Mouse (Mus musculus): ENCODE results near the gene Coa7.
"Not testable (repeated sequence)": the region's sequence is repeated elsewhere in the genome, so short reads cannot be mapped to it uniquely, and the experiment has no call there.

Coa7 gene

DNA sequence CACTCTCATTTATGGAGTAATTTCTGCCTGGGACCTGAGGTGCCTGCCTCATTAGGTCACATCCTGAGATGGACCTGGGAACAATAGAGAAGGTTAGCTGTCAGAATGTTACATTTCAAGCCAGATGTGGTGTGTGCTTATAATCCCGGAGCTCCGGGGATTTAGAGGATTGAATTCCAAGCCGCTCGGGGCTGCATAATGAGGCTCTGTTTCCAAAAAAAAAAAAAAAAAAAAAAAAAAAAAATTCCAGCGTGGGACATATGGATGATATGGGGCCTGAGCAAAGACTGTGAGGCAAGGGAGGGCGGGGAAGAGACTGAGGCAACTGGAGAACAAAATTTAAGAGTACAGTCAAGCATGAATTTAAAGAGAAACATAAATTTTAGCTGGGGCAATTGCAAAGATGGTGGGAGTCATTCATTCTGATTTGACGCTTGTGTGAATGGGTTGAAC is 16.7 kb downstream of the Coa7 start:
- no peak for DNase-seq

DNA sequence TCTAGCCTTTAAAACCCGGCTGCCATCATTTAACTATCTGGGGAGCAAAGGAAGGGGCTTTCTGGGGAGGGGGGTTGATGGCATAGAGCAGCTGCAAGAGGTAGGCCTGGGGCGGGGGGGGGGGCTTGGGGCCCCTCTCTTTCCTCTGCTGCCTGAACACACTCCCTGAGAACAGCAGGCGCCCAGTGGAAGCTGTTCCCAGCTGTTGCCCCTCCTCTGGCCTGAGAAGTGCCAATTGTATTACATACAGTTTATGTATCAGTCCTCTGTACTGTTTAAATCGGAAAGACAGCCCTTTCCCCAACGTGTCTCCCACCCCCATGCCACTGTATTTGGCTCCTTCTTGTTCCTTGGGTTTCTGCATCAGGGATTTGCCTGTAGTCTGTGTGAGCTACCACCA is 17.9 kb downstream of the Coa7 start:
- DNase-seq, result no peak

DNA sequence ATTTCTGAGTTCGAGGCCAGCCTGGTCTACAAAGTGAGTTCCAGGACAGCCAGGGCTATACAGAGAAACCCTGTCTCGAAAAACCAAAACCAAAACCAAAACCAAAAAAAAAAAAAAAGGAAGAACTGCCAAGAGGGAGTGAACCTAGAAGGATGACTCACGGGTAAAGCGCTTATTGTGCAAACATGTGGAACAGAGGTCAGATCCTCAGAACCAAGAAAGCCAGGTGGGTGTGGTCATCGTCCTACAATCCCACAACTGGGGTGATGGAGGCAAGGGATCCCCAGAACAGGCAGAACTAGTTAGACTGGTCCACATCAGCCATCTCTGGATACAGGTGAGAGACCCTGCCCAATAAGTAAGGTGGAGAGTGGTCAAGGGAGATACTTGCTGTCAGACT is 19.2 kb downstream of the Coa7 start:
- no peak for DNase-seq

DNA sequence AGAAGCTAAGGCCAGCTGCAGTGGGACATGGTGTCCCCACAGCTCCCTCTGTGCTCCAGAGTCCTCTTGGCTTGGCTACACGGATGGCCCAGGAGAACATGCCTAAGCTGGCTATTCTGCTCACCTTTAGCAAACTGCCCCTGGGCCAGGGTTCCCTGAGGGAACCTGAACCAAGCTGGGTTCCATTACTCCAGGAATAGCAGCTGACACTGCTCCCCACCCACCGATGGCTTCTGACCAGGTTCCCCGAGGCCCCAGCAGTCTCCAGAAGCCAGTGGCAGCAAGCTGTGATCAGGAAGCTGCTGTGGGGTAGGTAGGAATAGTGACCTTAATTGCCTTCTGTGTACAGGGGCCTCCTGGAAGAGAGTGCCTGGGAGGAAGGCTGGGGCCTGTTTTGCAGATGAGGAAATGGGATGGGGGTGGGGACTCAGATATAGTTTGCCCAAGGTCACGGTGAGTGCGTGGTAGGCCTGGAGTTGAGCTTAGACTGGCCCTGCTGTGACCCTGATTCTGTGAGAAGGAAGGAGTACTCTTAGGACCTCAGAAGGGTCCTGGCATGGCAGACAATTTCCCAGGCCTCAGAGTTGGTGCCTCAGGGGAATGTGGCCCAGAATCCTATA is 20.4 kb downstream of the Coa7 start:
- DNase-seq, result no peak

DNA sequence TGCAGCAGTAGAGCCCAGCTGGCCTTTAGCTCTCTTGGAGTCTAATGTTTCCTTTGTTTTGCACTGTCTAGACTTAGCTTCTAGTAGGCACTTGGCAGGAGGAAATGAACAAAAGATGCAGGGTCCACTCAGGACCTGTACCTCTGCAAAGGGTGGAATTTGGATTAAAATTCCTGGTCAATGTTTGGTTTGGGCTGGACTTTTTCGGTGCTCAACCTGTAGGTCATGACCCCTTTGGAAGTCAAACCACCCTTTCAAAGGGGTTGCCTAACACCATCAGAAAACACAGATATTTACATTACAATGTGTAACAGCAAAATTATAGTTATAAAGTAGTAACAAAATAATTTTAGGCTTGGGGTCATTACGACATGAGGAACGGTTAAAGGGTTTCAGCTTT is 21.1 kb downstream of the Coa7 start:
- DNase-seq, result no peak

DNA sequence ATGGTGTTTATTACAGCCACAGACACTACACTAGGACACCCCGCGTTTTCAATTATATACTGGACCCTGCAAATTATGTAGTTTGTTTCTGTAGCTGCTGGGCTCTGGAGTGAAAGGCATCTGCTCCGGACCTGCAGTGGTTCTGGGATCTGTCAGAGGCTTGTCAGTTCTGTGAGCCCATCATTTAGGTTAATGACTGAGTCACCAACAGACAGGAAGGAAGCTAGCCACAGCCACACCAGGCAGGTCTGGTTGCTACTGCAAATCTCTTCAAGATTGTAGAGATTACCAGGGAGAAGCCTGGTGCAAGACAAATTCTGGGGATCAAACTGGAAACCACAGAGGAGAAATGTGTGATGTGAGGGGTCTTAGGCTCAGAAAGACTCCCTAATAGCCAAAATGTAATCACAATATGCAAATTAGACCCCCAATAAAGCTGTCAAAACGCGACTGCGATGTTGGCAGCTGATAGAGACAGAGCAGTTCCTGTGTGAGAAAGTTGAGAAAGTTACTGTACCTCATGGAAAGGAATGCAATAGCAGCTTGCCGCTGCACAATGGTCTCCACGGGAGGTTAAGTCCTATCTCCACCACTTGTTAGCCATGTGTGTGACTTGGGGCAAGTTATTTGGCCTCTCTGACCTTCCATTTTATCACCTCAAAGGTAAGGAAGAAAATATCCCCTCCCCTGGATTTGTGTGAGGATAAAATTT is 22.1 kb downstream of the Coa7 start:
- DNase-seq, result no peak

DNA sequence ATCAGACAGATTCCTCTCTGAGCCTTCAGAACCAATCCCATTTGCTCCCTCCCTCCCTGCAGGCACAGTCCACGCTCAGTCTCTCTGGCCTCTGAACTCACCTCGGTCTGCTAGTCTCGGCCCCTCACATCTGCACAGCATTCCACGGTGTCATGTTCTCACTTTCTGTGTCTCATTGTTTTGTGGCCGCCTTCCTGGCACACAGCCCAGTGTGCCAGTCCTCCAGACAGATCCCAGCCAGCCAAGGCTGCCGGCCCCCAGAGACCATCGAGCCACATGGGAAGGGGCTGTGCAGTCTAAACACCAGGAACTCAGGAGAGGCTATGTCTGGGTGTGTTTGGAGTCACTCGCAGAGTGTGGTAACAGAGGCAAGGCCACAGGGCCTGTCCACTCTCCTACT is 22.9 kb downstream of the Coa7 start:
- DNase-seq, result no peak

DNA sequence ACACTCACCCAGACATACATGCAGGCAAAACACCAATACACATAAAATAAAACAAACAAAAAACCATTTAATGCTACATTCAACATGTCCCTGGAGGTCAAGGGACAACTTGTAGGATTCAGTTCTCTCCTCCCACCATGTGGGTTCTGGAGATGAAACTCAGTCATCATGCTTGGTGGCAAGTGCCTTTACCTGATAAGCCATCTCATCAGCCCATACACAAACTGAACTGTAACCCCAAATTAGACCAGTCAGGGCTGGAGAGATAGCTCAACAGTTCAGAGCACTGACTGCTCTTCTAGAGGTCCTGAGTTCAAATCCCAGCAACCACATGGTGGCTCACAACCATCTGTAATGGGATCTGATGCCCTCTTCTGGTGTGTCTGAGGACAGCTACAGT is 25.7 kb downstream of the Coa7 start:
- not testable (repeated sequence) for DNase-seq

DNA sequence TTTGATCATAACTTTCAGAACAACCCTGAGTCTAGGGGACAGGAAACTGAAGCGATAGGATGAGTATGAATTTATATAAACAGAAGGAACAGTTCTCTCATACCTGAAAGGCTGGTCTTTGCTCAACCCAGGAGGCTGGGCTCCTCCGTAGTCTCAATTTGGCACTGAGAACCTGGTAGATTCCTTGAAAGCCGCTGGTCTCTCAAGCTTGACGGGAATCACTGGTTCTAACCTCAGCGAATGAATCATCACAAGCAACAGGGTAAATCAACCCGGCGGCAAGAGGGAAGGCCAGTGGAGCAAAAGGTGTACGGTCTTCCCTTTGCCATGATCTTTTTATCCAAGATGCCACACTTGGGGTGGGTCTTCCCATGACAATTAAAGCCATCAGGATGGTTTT is 29.5 kb downstream of the Coa7 start:
- DNase-seq, result no peak

DNA sequence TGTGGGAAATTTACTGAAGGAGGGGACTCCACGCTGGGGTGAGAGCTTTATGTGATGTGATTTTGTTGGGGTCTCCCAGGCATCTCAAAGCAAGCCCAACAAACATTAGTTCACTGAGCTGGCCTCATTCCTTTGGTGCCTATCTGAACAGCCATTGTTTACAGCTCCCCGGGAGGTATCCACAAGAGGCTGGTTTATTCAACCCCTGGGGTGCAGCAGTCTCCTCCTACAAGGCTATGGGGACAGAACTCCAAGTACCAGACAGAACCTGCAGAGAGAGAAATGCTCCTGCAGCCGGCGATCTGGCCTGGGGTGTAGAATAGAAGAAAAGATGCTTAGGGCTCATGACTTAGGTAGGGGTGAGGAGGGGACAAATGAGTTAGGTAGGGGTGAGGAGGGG is 30.6 kb downstream of the Coa7 start:
- no peak for DNase-seq

DNA sequence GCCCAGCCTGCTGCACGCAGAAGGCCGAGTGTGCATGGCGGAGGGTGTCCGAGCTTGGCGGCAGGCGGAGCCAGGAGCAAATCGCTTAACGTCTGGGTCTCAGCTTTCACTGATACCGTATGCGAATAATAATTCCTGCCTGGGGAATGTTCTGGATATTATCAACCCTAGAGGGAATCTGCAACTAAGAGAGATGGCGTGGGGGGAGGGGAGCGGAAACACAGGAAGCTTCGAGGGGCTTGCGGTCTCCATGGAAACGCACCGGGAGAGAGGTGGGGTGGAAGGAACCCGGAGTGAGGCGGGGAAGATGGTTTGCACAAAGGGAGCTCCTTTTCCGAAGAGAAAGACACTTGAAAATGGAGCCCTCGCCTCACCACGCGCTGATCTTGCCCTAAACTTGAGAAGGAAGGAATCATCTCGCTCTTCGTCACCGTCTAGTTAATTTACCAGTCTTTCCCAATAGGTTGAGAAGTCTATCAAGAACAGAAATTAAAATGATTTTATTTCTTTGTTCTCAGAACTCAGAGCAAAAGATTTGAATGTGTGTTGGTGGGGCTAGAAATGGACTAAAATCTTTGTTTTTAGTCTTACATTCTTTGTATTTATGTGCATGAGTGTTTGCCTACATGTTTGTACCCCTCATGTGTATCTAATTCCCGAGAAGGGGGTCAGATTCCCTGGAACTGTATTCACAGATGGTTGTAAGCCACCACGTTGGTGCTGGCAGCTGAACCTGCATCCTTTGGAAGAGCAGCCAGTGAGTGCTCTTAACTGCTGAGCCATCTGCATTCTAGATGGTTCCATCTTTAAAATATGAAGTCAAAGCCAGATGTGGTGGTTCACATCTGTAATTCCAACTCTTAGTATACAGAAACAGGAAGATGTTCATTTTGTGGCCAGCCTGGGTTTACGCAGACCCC is 32.5 kb downstream of the Coa7 start:
- DNase-seq, result no peak

DNA sequence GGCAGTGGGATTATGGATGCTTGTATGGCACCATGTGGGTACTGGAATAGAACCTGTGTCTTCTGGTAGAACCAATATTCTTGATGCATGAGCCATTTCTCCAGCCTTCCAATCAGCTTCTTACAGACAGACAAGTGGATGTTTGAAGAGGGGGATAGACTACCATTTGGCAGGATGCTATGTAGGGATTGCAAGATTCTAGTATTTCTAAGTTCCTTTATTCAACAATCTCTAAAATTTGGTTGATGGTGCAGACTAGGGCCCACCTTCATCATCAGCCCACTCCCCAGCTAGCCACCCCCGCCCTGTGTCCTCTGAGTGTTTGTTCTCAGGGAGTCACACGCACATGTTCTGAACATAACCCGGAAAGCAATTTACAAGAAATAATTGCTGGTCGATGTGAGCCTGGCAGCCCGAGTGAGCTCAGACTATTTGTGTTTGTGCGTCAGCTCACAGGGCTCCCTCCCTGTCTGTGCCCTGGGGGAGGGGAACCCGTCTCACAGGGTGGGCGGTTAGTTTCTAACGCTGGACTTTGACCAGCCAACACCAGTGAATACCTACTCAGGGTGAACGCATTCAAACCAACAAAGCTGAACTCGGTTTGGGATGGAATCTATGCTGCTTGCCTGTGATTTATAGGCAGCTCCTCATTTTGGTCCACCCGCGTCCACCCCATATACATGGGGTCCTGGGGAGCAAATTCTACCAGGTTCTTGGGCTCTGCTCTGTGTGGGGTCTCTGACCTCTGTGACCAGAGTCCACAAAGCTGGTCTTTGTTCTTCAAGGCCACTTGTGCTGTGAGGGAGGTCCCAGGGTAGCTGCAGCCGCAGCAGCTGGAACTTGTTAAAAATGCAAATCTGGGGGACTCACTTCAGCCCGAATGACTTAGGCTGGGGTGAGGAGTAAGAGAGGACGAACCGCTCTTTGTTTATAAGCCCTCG is 34.7 kb downstream of the Coa7 start:
- DNase-seq, result no peak

DNA sequence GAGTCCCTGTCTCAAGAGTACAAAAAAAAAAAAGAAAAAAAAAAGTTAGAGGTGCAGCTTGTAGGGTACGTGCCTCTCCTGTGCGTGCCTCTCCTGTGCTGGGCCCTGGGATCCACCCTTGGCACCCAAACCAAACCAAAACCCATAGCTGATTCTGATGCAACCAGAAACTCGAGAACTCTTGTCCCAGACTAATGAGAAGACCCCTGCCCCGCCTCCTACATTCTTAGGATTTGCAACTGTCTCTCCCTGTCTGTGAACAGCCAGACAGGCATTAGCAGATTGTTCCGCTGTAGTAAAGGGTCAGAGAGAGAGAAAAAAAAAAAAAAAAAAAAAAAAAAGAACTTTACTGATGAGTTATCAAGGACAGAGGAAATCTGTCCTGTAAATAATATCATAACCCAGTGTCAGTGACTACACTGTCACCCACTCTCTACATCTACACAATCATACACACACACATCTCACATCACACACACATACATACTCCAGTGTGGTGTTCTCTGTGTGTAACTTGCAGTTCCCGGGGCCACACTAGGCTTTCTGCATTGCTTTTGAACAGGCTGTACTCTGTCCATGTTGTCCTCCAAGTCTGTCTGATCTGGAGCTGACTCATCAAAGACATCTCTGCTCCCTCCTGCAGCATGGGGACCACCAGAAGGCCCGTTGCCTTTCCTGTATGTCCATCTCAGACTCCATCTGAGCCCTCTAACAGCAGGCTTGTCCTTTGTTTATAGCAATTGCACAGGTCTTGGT is 35.6 kb downstream of the Coa7 start:
- DNase-seq, result no peak

DNA sequence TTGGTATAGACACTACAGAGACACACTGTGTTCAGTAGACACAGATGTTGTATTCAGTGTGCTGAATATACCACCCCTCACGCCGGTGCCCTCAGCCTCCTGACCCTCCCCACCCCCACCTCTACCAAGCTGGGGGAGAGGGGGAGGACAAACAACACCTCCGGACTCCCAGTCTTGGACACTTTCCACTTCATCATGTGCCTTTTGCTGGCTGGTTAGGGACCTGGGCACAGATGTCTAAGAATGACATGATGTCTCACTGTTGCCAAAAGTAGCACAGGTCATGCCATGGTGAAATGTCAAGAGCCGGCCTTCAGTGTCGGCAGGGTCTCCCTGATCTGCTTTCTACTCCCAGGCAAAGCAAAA is 36.2 kb downstream of the Coa7 start:
- DNase-seq, result no peak

DNA sequence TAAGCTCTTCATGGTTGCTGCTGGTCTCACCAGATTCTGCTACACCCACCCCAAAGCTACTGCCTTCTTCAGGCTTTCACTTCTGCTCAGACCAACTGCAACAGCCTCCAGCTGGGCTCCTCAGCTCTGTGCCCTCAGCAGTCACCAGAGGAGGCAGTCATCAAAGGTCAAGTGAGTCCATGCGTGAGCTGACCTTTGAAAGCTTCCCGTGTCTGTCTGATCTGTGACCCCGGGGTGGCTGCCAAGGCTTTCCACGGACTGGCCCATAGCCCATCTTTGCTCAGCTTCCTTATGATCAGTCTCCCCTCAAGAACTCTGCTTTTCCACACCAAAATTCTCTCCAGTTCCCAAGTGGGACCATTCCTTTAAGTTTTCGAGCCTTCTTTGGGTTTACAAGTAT is 41.3 kb downstream of the Coa7 start:
- DNase-seq, result no peak

DNA sequence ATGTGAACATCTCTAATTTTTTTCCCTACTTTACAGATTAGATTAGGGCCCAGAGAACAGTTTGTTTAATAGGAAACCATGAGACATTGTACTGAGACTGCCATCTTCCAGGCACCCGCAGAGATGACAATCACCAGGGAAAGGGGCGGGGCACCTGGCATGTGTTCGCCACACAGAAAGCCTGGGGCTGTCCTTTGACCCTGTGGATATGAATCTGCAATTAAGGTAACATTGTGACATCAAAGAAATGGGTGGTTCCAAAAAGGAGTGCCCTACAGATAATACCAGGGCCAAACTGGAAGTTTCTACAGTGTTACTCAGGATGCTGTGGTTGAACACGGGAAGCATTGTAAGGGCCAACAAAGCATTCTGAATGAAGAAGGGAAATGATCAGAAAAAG is 42.5 kb downstream of the Coa7 start:
- DNase-seq, result no peak

DNA sequence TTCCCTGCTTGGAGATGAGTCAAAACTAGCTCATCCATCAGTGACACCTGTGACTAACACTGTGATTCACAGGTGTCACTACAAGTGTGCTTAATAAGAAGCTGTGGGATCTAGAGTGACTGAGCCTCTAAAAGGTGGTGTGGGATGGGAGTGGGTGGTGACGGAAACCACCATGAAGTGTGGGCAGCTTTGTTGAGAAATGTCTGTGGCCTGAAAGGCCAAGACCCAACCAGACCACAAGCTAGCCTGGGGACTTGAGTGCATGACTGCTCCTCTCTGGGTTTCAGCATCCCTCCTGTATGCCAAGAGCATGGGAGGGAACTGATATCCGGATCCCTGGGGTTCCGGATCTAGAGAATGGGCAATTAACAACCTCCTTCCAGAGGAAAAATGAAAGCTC is 43.5 kb downstream of the Coa7 start:
- no peak for DNase-seq

DNA sequence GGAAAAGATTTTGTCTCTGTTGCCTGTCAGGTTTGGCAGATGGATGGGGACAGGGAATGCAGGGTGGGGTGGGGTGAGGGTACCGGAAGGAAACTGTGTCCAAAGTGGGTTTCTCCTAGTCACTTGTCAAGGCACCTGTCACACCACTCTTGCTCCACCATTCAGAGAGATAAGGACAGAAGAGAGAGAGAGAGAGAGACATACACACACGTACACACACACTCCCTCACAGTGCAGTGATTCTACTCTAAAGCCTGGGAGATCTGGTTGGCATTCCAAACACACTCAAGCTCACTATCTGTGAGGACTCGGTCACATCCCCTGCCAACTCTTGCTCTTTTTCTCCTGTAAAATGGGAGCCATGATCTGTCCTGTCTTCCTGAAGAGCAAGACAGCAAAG is 44.2 kb downstream of the Coa7 start:
- no peak for DNase-seq

DNA sequence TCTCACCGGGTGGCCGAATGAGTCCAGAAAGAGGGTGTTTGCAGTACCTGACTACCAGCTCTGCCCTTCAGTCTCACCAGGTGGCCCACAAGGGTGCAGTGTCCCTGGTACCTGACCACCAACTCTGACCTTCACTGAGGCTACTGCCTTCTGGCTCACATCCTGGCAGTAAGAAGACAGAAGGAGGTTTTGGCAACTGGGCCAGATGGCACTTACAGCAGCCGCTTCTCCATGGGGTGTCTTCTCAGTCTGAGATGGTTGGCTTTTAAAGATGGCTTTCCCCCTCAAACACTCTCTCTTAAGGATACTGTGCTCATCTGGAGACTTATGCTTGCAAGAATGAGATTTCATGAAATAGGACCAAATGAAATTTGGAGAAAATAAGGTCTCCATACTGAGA is 51.5 kb downstream of the Coa7 start:
- no peak for DNase-seq

DNA sequence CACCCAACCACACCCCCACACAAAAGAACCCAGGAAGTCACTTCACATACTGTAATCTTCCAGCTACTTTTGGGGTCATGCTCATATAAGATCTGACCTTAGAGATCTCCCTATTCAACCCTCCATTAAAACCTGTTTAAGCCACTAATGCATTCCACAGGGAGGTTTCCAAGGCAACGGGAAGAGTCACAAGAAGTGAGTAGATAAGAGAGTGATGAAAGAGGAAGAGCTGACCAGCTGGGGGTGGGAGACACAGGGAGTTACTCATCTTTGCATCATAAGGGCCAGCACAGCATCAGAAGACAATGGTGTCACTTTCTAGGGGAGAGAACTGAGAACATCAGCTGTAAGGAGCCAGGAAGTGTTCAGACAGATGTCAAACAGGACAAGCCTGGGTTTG is 52.2 kb downstream of the Coa7 start:
- no peak for DNase-seq

DNA sequence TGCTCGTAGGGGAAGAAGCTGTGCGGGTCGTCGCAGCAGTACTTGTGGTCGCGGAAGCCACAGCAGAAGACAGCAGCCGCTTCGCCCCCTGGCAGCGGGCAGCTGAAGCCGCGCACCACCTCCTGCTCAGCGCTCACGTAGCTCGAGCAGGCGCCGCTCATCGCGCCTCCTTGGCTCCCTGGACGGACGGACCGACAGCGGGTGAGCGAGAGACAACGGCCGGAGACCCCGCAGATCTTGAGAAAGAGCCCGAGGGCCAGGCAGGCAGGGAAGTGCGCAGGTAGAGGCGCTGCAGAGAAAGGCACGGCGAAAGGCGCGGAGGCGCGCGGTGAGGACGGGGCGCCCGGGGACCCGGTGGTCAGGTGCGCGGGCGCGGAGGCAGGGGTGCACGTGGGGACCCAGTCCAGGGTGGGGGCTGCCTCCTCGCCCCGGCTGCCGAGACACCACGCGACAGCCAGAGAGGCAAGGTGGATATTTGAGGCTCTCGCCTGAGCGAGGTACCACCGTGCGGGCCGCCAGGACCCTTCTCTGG is 55.3 kb downstream of the Coa7 start, which contains the start of gene Shisal2a:
Shisal2a (minus strand) TSS at position 167 of the 532 bp plus-strand sequence.
- no peak for DNase-seq

DNA sequence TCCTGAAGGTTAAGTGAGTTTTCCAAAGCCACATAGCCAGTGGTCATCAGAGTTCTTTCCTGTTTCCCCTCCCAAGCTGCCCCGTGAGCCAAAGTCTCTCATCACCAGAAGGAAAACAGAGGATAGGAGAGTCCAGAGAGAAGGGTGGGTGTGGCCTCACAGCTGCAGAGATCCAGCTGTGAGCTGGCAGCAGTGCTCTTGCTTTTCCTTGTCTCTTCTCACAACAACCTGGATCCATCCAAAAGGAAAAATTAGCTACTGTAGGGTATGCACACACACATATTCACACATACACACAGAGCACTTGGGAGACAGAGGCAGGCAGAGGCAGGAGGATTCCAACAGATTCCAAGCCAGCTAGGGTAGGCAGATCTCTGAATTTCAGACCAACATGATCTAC is 58.1 kb downstream of the Coa7 start:
- DNase-seq, result no peak
